Mouse (Mus musculus): Measurements from ENCODE around the gene Zfp644. TPM values are rescaled to one million over a fixed set of nuclear protein-coding genes. Genes with fewer than 3 reads are reported as not detected.

The Zfp644 gene
- polyA plus RNA-seq (2014; fragmentation: Nextera tagmentation; extraction: Ambion mirVana) = 86.4 and 119 TPM in 2 replicates

DNA sequence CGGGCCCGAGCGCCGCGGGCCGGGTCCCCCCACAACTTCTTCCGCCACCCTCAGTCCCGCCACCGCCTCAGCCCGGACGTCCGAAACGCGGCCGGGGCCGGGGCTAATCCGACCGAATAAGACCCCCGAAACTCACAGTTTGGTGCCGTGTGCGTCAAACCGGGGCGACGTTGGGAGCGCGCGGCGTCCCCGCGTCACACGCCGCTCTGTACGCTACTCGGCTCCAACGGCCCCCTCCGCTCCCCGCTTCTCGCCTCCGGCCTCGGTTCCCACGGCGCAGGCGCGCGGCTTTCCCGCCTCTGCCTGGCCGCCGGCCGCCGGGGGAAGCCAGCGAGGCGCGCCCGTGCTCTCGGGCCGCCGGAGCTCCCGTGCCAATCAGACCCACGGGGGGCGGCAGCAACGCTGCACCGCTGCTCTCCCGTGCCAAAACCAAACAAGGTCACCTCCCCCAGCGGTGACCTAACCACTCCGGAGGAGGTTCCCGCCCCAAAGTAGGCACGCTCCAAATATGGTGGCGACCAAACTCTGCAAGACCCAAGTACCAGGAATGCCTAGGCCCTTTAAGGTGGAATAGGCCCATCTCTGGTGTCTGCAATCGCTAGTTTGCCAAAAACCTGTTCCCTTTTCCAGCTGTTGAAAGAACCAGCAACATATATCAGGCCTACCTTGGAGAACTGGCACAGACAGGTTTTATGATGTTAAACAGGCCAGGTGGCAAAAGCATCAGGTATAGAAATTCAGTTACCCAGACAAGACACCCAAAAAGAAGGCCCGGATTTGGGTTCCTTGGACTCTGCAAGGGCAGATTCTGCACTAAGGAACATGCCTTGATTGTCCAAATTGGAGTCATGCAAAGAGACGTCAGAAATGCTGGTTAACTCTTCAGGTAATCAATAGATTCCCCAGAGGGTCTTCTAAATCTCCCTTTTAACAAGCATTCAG is at the start of gene Zfp644:
Zfp644 (minus strand) TSS at position 892 of the 942 bp plus-strand sequence.
- H3K27ac ChIP-seq (ENCODE audit: low read depth, low read length) = peak within 1 kb of the TSS; percentile 99
- H3K9ac ChIP-seq (ENCODE audit: low read depth, low read length) = peak within 1 kb of the TSS; percentile 99
- H3K27me3 ChIP-seq (ENCODE audit: control insufficient read depth, insufficient read depth, low read length) = no peaks in the 10 kb centered on the region
- peaks cover 6% of the 10 kb centered on the region; the same call in 1 of the 2 replicates for H3K4me1 ChIP-seq (replicated peaks; ENCODE audit: control insufficient read depth, insufficient read depth, low read length)
- H3K4me2 ChIP-seq (replicated peaks; ENCODE audit: low read depth, low read length) = peak within 1 kb of the TSS; percentile 71
- H3K9me3 ChIP-seq (ENCODE audit: control insufficient read depth, low read length) = no peaks in the 10 kb centered on the region
- H3K36me3 ChIP-seq (ENCODE audit: control insufficient read depth, insufficient read depth, low read length) = no peaks in the 10 kb centered on the region
- DNase-seq (ENCODE audit: low spot score) (peak; percentile 92), ATAC-seq (ENCODE audit: low FRiP score) (peak; percentile 96)
- WGBS = 2% methylated on average over 49 of the region's 71 CpGs
- peak within 1 kb of the TSS; percentile 90 for H3K4me3 ChIP-seq (ENCODE audit: low read depth, low read length)

DNA sequence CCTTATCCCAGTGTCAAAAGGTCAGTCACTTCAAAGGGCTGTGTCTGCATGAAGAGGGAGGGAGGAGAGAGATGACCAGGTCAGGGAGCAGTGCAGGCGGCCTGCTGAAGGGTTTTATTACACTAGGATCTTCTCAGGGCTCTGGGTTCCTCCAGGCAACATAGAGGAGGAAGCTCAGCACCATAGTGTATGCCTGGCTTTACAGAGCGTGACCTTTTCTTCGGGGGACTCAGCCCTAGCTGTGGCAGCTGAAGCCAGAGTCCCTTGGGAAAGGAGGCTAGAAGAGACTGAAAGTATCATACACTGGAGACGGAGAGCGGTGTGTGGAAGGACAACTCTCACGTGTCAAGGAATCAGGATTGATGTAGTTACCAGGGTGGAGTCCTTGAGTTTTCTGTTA is 42.6 kb upstream of the Zfp644 start:
- Histone ChIP-seq H3K9me3 (ENCODE audit: control insufficient read depth, low read length) (no peaks in the 10 kb centered on the region), H3K36me3 (ENCODE audit: control insufficient read depth, insufficient read depth, low read length) (no peaks in the 10 kb centered on the region), H3K27me3 (ENCODE audit: control insufficient read depth, insufficient read depth, low read length) (no peaks in the 10 kb centered on the region), H3K4me3 (ENCODE audit: low read depth, low read length) (no peak overlapping the region), H3K27ac (ENCODE audit: low read depth, low read length) (no peak overlapping the region), H3K4me2 (replicated peaks; ENCODE audit: low read depth, low read length) (no peak overlapping the region), H3K4me1 (replicated peaks; ENCODE audit: control insufficient read depth, insufficient read depth, low read length) (no peaks in the 10 kb centered on the region), H3K9ac (ENCODE audit: low read depth, low read length) (no peak overlapping the region)
- DNase-seq (ENCODE audit: low spot score) (no peak), ATAC-seq (ENCODE audit: low FRiP score) (no peak)
- 20% methylated on average over 6 of the region's 6 CpGs for WGBS

DNA sequence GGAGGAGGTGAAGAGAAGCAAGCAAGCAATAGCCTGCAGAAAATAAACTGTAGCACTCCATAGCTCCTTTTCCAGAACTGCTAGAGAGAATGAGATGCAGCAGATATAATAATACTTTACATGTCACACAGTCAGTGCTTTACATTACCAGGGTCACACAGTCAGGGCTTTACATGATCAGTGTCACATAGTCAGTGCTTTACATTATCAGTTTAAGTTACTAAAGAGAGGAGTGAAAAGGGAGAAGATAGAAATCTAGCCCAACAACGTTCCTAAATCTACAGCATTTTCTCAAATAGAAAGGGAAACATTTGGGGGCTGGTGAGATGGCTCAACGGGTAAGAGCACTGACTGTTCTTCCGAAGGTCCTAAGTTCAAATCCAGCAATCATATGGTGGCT is 26.4 kb upstream of the Zfp644 start:
- DNase-seq (ENCODE audit: low spot score) (no peak), ATAC-seq (ENCODE audit: low FRiP score) (no peak)
- no peak overlapping the region for H3K4me3 ChIP-seq (ENCODE audit: low read depth, low read length)
- no peaks in the 10 kb centered on the region for H3K9me3 ChIP-seq (ENCODE audit: control insufficient read depth, low read length)
- no peaks in the 10 kb centered on the region for H3K4me1 ChIP-seq (replicated peaks; ENCODE audit: control insufficient read depth, insufficient read depth, low read length)
- no peaks in the 10 kb centered on the region for H3K36me3 ChIP-seq (ENCODE audit: control insufficient read depth, insufficient read depth, low read length)
- no peak overlapping the region for H3K27ac ChIP-seq (ENCODE audit: low read depth, low read length)
- WGBS = 94% methylated on average over 3 of the region's 3 CpGs
- H3K27me3 ChIP-seq (ENCODE audit: control insufficient read depth, insufficient read depth, low read length) = no peaks in the 10 kb centered on the region
- no peak overlapping the region for H3K4me2 ChIP-seq (replicated peaks; ENCODE audit: low read depth, low read length)
- H3K9ac ChIP-seq (ENCODE audit: low read depth, low read length) = no peak overlapping the region

DNA sequence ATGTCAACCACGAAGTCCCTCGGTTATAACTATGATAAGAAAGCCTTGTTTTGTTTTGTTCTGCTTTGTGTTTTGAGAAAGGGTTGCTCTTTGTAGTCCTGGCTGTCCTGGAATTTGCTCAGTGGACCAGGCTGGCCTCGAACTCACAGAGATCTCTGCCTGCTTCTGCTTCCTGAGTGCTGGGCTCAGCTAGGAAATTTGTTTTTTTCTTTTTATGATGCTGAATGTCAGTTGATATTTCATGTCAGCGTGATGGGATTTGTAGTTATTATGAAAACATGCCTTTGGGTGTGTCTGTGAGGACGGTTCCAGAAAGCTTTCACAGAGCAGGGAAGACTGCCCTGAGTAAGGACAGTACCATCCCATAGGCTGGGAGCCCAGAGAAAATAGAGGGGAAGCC is 25.7 kb upstream of the Zfp644 start:
- 84% methylated on average over 5 of the region's 5 CpGs for WGBS
- DNase-seq (ENCODE audit: low spot score) (no peak), ATAC-seq (ENCODE audit: low FRiP score) (no peak)
- no peaks in the 10 kb centered on the region for H3K4me1 ChIP-seq (replicated peaks; ENCODE audit: control insufficient read depth, insufficient read depth, low read length)
- H3K9ac ChIP-seq (ENCODE audit: low read depth, low read length) = no peak overlapping the region
- H3K4me2 ChIP-seq (replicated peaks; ENCODE audit: low read depth, low read length) = no peak overlapping the region
- H3K9me3 ChIP-seq (ENCODE audit: control insufficient read depth, low read length) = no peaks in the 10 kb centered on the region
- H3K36me3 ChIP-seq (ENCODE audit: control insufficient read depth, insufficient read depth, low read length) = no peaks in the 10 kb centered on the region
- H3K4me3 ChIP-seq (ENCODE audit: low read depth, low read length) = no peak overlapping the region
- no peak overlapping the region for H3K27ac ChIP-seq (ENCODE audit: low read depth, low read length)
- H3K27me3 ChIP-seq (ENCODE audit: control insufficient read depth, insufficient read depth, low read length) = no peaks in the 10 kb centered on the region

DNA sequence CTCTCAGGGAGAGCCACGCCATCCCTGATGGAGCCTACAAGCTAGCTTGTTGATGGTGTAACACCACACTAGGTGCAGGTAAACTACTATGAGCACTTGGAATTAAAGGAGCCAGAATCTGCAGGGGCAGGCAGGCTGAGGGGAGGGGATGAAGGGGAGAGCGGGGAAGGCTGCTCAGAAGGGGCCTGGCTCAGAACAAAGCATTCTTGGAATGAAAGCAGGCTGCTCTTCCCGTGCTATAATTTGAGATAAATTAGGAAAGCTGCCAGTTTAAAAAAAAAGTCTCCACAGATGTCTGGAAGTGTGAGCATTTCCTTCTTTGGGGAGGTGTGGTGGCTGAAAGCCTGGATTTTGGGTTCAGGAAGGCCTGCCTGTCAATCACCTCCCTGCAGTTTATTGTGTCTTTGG is 14.8 kb upstream of the Zfp644 start:
- no peaks in the 10 kb centered on the region for H3K27me3 ChIP-seq (ENCODE audit: control insufficient read depth, insufficient read depth, low read length)

DNA sequence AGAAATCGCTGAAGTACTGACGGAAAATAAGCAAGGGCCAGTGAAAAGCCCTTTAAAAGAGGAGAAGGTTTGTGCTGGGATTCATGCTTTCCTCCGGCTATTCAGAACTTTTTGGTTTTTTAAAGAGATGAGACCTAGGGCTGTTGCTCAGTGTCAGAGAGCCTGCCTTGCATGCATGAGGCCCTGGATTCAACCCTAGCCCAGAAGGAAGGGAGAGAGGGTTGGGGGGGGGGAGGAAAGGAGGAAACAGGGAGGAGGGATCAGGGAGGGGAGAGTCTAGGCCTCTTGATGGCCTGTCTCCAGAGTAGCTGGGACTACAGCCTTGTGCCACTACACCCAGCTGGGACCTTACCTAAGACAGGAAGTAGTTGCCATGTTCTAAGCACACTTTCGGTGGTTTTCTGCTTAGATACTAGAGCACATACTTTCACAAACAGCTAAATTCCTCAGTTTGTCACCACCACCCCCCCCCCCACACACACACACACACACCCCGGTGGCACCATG is 14.2 kb upstream of the Zfp644 start:
- Histone ChIP-seq H3K4me2 (replicated peaks; ENCODE audit: low read depth, low read length) (no peak overlapping the region), H3K27ac (ENCODE audit: low read depth, low read length) (no peak overlapping the region)
- no peak for ATAC-seq (ENCODE audit: low FRiP score)

More for the DNA sequence above, 14.8 kb upstream of the Zfp644 start:
- no peak overlapping the region for H3K4me3 ChIP-seq (ENCODE audit: low read depth, low read length)
- ATAC-seq (ENCODE audit: low FRiP score) (no peak), DNase-seq (ENCODE audit: low spot score) (peak; percentile 27)
- no peaks in the 10 kb centered on the region for H3K36me3 ChIP-seq (ENCODE audit: control insufficient read depth, insufficient read depth, low read length)
- no peak overlapping the region for H3K27ac ChIP-seq (ENCODE audit: low read depth, low read length)
- no peaks in the 10 kb centered on the region for H3K9me3 ChIP-seq (ENCODE audit: control insufficient read depth, low read length)
- H3K9ac ChIP-seq (ENCODE audit: low read depth, low read length) = no peak overlapping the region
- 26% methylated on average over 3 of the region's 3 CpGs for WGBS
- H3K4me2 ChIP-seq (replicated peaks; ENCODE audit: low read depth, low read length) = no peak overlapping the region
- H3K4me1 ChIP-seq (replicated peaks; ENCODE audit: control insufficient read depth, insufficient read depth, low read length) = no peaks in the 10 kb centered on the region

DNA sequence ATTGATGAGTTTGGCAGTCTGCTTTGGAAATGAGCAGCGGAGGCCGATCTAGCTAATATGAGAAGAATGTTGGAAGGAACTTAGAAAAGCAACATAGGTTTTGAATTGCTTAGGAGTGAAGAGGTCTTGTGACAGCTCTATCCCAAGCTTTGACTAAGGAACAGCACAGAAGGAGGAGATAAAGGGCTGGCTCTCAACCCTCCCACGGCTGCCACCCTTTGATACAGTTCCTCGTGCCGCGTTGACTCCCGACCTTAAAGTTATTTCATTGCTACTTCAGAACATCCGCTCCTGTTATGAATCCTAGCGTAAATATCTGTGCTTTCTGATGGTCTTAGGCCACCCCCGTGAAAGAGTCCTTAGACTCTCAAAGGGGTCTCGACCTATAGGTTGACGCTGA is 13.5 kb upstream of the Zfp644 start:
- DNase-seq (ENCODE audit: low spot score) (no peak), ATAC-seq (ENCODE audit: low FRiP score) (no peak)
- no peak overlapping the region for H3K4me2 ChIP-seq (replicated peaks; ENCODE audit: low read depth, low read length)
- H3K4me3 ChIP-seq (ENCODE audit: low read depth, low read length) = no peak overlapping the region
- H3K27ac ChIP-seq (ENCODE audit: low read depth, low read length) = no peak overlapping the region
- H3K4me1 ChIP-seq (replicated peaks; ENCODE audit: control insufficient read depth, insufficient read depth, low read length) = no peaks in the 10 kb centered on the region
- no peaks in the 10 kb centered on the region for H3K27me3 ChIP-seq (ENCODE audit: control insufficient read depth, insufficient read depth, low read length)
- H3K9me3 ChIP-seq (ENCODE audit: control insufficient read depth, low read length) = no peaks in the 10 kb centered on the region
- H3K9ac ChIP-seq (ENCODE audit: low read depth, low read length) = no peak overlapping the region
- WGBS = 71% methylated on average over 12 of the region's 12 CpGs
- H3K36me3 ChIP-seq (ENCODE audit: control insufficient read depth, insufficient read depth, low read length) = no peaks in the 10 kb centered on the region

More for the DNA sequence above, 14.2 kb upstream of the Zfp644 start:
- H3K4me3 ChIP-seq (ENCODE audit: low read depth, low read length) = no peak overlapping the region
- H3K9me3 ChIP-seq (ENCODE audit: control insufficient read depth, low read length) = no peaks in the 10 kb centered on the region
- H3K27me3 ChIP-seq (ENCODE audit: control insufficient read depth, insufficient read depth, low read length) = no peaks in the 10 kb centered on the region
- no peaks in the 10 kb centered on the region for H3K4me1 ChIP-seq (replicated peaks; ENCODE audit: control insufficient read depth, insufficient read depth, low read length)
- no peak overlapping the region for H3K9ac ChIP-seq (ENCODE audit: low read depth, low read length)
- 79% methylated on average over 5 of the region's 5 CpGs for WGBS
- H3K36me3 ChIP-seq (ENCODE audit: control insufficient read depth, insufficient read depth, low read length) = no peaks in the 10 kb centered on the region
- DNase-seq (ENCODE audit: low spot score) = no peak

DNA sequence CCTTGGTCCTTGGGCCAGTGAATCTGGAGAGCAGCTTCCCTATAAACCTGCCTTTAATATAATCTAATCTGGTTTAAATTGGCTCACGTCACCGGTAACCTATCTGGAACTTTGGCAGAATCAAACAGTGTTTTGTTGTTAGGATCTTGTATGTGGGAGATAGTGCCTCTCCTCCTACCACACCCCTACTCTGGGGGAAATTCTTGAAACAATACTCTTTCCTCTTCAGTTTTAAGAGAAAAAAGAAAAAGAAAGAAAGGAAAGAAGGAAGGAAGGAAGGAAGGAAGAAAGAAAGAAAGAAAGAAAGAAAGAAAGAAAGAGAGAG is 13.0 kb upstream of the Zfp644 start:
- Histone ChIP-seq H3K27ac (ENCODE audit: low read depth, low read length) (no peak overlapping the region), H3K36me3 (ENCODE audit: control insufficient read depth, insufficient read depth, low read length) (no peaks in the 10 kb centered on the region), H3K4me3 (ENCODE audit: low read depth, low read length) (no peak overlapping the region), H3K9me3 (ENCODE audit: control insufficient read depth, low read length) (no peaks in the 10 kb centered on the region), H3K9ac (ENCODE audit: low read depth, low read length) (no peak overlapping the region), H3K27me3 (ENCODE audit: control insufficient read depth, insufficient read depth, low read length) (no peaks in the 10 kb centered on the region), H3K4me1 (replicated peaks; ENCODE audit: control insufficient read depth, insufficient read depth, low read length) (no peaks in the 10 kb centered on the region), H3K4me2 (replicated peaks; ENCODE audit: low read depth, low read length) (no peak overlapping the region)
- 56% methylated on average over 2 of the region's 2 CpGs for WGBS
- no peak for ATAC-seq (ENCODE audit: low FRiP score)
- no peak for DNase-seq (ENCODE audit: low spot score)

Data from hindbrain, embryonic 11.5 days (tissue).